In genomic region chr2:124291145-124291544, GRCm38 (mm10) we compare ENCODE assay signal across 15 mouse cellular contexts.
DNase-seq lines count a peak whose midpoint lies in the region; ATAC-seq and TF ChIP-seq lines count a peak whose summit lies in the region.
"Had no signal": no experiment of that assay in that cellular context is flagged by ENCODE, and none has a peak within 500 bp of the region (broad histone marks: within the 10 kb centered on the region; RNA-seq: fewer than 3 reads in every experiment).

No protein-coding gene starts in this region.

- peak; percentile 22 for DNase-seq in layer of hippocampus, adult 11-12 months (ENCODE audit: low spot score)
- DNase-seq in layer of hippocampus, postnatal 36 days = no peak
- DNase-seq in midbrain, embryonic 14.5 days = peak; percentile 17
- DNase-seq in left cerebral cortex, adult 2 months (ENCODE audit: extremely low spot score in 1 of 2, low spot score in 2 of 2) = no peak
- no peak for DNase-seq in spleen, adult 18-20 months
- DNase-seq: adrenal gland, postnatal 14 days; cerebellum, adult 11-12 months; kidney, adult 11 months; kidney, postnatal 4 days; liver had no signal

- H3K4me2 ChIP-seq in midbrain, embryonic 14.5 days (ENCODE audit: low read length) = no peak overlapping the region
- no peak overlapping the region for H3K4me2 ChIP-seq in midbrain, embryonic 13.5 days (replicated peaks)
- H3K4me2 ChIP-seq in heart, embryonic 12.5 days = no peak overlapping the region
- H3K4me2 ChIP-seq: hindbrain, embryonic 12.5 days had no signal

- ATAC-seq in midbrain, embryonic 14.5 days (ENCODE audit: low FRiP score, low TSS enrichment) = no peak
- no peak for ATAC-seq in midbrain, embryonic 13.5 days
- no peak for ATAC-seq in heart, embryonic 12.5 days (ENCODE audit: insufficient number of reproducible peaks, low FRiP score)
- no peak for ATAC-seq in megakaryocyte-erythroid progenitor cell, adult 5-6 weeks (replicated peaks; ENCODE audit: low FRiP score, low TSS enrichment, poor library complexity, severe bottlenecking)

- 49% methylated on average over 3 of the region's 3 CpGs for WGBS in midbrain, embryonic 14.5 days
- 68% methylated on average over 3 of the region's 3 CpGs for WGBS in midbrain, embryonic 13.5 days
- 84% methylated on average over 3 of the region's 3 CpGs for WGBS in heart, embryonic 12.5 days

- H3K9ac ChIP-seq in midbrain, embryonic 14.5 days (replicated peaks; ENCODE audit: low read length) = no peak overlapping the region
- no peak overlapping the region for H3K9ac ChIP-seq in midbrain, embryonic 13.5 days (replicated peaks)
- no peak overlapping the region for H3K9ac ChIP-seq in heart, embryonic 12.5 days
- H3K9ac ChIP-seq: hindbrain, embryonic 12.5 days had no signal

- no peak overlapping the region for H3K4me3 ChIP-seq in midbrain, embryonic 14.5 days (replicated peaks; ENCODE audit: low read depth, low read length)
- H3K4me3 ChIP-seq in midbrain, embryonic 13.5 days (replicated peaks) = no peak overlapping the region
- H3K4me3 ChIP-seq in left cerebral cortex, adult 2 months = no peak overlapping the region
- H3K4me3 ChIP-seq in heart, embryonic 12.5 days = no peak overlapping the region
- H3K4me3 ChIP-seq: erythroblast, embryonic 14.5 days; hindbrain, embryonic 12.5 days had no signal

- H3K4me1 ChIP-seq in midbrain, embryonic 14.5 days (ENCODE audit: control insufficient read depth, insufficient read depth, low read length) = 0 out of 2 replicates have a peak, but pooled peaks cover 4% of the 10 kb centered on the region
- H3K4me1 ChIP-seq in midbrain, embryonic 13.5 days (replicated peaks) = 0 out of 2 replicates have a peak, but pooled peaks cover 4% of the 10 kb centered on the region
- peaks cover 4% of the 10 kb centered on the region for H3K4me1 ChIP-seq in heart, embryonic 12.5 days (replicated peaks)
- H3K4me1 ChIP-seq: hindbrain, embryonic 12.5 days had no signal

- H3K27me3 ChIP-seq in midbrain, embryonic 14.5 days (ENCODE audit: control insufficient read depth, insufficient read depth, low read length) = no peaks in the 10 kb centered on the region
- no peaks in the 10 kb centered on the region for H3K27me3 ChIP-seq in midbrain, embryonic 13.5 days
- H3K27me3 ChIP-seq in heart, embryonic 12.5 days (replicated peaks) = no peaks in the 10 kb centered on the region
- H3K27me3 ChIP-seq: hindbrain, embryonic 12.5 days had no signal

- TF ChIP-seq CTCF in left cerebral cortex, adult 2 months (IDR thresholded peaks at IDR 0.05) = no peak

- no peaks in the 10 kb centered on the region for H3K9me3 ChIP-seq in midbrain, embryonic 14.5 days (ENCODE audit: control insufficient read depth, low read length)
- H3K9me3 ChIP-seq in midbrain, embryonic 13.5 days = 0 out of 2 replicates have a peak, but pooled peaks cover 2% of the 10 kb centered on the region
- H3K9me3 ChIP-seq in heart, embryonic 12.5 days (replicated peaks) = no peaks in the 10 kb centered on the region
- H3K9me3 ChIP-seq: hindbrain, embryonic 12.5 days had no signal

- H3K36me3 ChIP-seq in midbrain, embryonic 14.5 days (ENCODE audit: control insufficient read depth, insufficient read depth, low read length) = no peaks in the 10 kb centered on the region
- H3K36me3 ChIP-seq in midbrain, embryonic 13.5 days = no peaks in the 10 kb centered on the region
- H3K36me3 ChIP-seq in heart, embryonic 12.5 days = no peaks in the 10 kb centered on the region
- H3K36me3 ChIP-seq: hindbrain, embryonic 12.5 days had no signal

- no peak overlapping the region for H3K27ac ChIP-seq in midbrain, embryonic 14.5 days (replicated peaks; ENCODE audit: low read depth, low read length)
- no peak overlapping the region for H3K27ac ChIP-seq in midbrain, embryonic 13.5 days
- peak overlapping the region; percentile 64 for H3K27ac ChIP-seq in left cerebral cortex, adult 2 months
- no peak overlapping the region for H3K27ac ChIP-seq in heart, embryonic 12.5 days (ENCODE audit: poor library complexity, severe bottlenecking)
- H3K27ac ChIP-seq: hindbrain, embryonic 12.5 days had no signal

- intact Hi-C loops in left cerebral cortex, adult 2 months (cut with DNase I) = no loop called here

Comparison
In these comparisons a context has a peak if more than half of its experiments do, and no peak if none do; other contexts are left out.
1. DNase-seq: peak in layer of hippocampus, adult 11-12 months (single experiment) and midbrain, embryonic 14.5 days (single experiment); none in layer of hippocampus, postnatal 36 days (0 of 2), left cerebral cortex, adult 2 months (0 of 2) and spleen, adult 18-20 months (0 of 2).